Mouse (Mus musculus): Measurements from ENCODE around the gene Sh3glb2. TPM values are rescaled to one million over a fixed set of nuclear protein-coding genes. Genes with fewer than 3 reads are reported as not detected.

The Sh3glb2 gene
- polyA plus RNA-seq, 1 experiment from 2014 or later: 80.3 TPM

Small RNAs within 50 kb of the gene (microRNA-seq; reads per million reads assigned to microRNA genes)
- not detected for gene Gm47292

Other genes with a start within 250 kb of the Sh3glb2 start
- 6.5 and 8.1 TPM in 2 replicates for gene Zer1, start 234.8 kb downstream of the Sh3glb2 start, polyA plus RNA-seq (2015; fragmentation: Nextera tagmentation; extraction: Ambion mirVana)
- gene Tbc1d13, start 225.6 kb downstream of the Sh3glb2 start, polyA plus RNA-seq (2015; fragmentation: Nextera tagmentation; extraction: Ambion mirVana): 8.3 and 9.5 TPM in 2 replicates
- gene Endog, start 187.8 kb downstream of the Sh3glb2 start, polyA plus RNA-seq (2015; fragmentation: Nextera tagmentation; extraction: Ambion mirVana): 16.2 and 16.7 TPM in 2 replicates
- 70.9 and 71.8 TPM in 2 replicates for gene Spout1, start 180.9 kb downstream of the Sh3glb2 start, polyA plus RNA-seq (2015; fragmentation: Nextera tagmentation; extraction: Ambion mirVana)
- gene Kyat1, start 153.5 kb downstream of the Sh3glb2 start, polyA plus RNA-seq (2015; fragmentation: Nextera tagmentation; extraction: Ambion mirVana): 10.6 and 11.3 TPM in 2 replicates
- gene Lrrc8a, start 121.6 kb downstream of the Sh3glb2 start, polyA plus RNA-seq (2015; fragmentation: Nextera tagmentation; extraction: Ambion mirVana): 39.1 and 40.9 TPM in 2 replicates
- gene Gm28035, start 118.8 kb downstream of the Sh3glb2 start, polyA plus RNA-seq (2015; fragmentation: Nextera tagmentation; extraction: Ambion mirVana): 0.10 and 0.25 TPM in 2 replicates
- gene Phyhd1, start 93.1 kb downstream of the Sh3glb2 start, polyA plus RNA-seq (2015; fragmentation: Nextera tagmentation; extraction: Ambion mirVana): 7.1 and 7.3 TPM in 2 replicates
- gene Gm28038, start 78.3 kb downstream of the Sh3glb2 start, polyA plus RNA-seq (2015; fragmentation: Nextera tagmentation; extraction: Ambion mirVana): not detected in 2 replicates
- gene Dolk, start 73.0 kb downstream of the Sh3glb2 start, polyA plus RNA-seq (2015; fragmentation: Nextera tagmentation; extraction: Ambion mirVana): 28.8 and 31.9 TPM in 2 replicates
- 28.2 and 30.4 TPM in 2 replicates for gene Nup188, start 72.9 kb downstream of the Sh3glb2 start, polyA plus RNA-seq (2015; fragmentation: Nextera tagmentation; extraction: Ambion mirVana)
- 21.2 and 24.2 TPM in 2 replicates for gene Miga2, start 4.9 kb upstream of the Sh3glb2 start, polyA plus RNA-seq (2015; fragmentation: Nextera tagmentation; extraction: Ambion mirVana)
- gene Dolpp1, start 32.9 kb upstream of the Sh3glb2 start, polyA plus RNA-seq (2015; fragmentation: Nextera tagmentation; extraction: Ambion mirVana): 37.7 and 46.9 TPM in 2 replicates
- gene Crat, start 56.5 kb upstream of the Sh3glb2 start, polyA plus RNA-seq (2015; fragmentation: Nextera tagmentation; extraction: Ambion mirVana): 32.0 and 34.1 TPM in 2 replicates
- gene Ptpa, start 56.7 kb upstream of the Sh3glb2 start, polyA plus RNA-seq (2015; fragmentation: Nextera tagmentation; extraction: Ambion mirVana): 164 and 165 TPM in 2 replicates
- gene Ier5l, start 114.9 kb upstream of the Sh3glb2 start, polyA plus RNA-seq (2015; fragmentation: Nextera tagmentation; extraction: Ambion mirVana): 2.0 and 2.8 TPM in 2 replicates
- 0.68 and 1.0 TPM in 2 replicates for gene Cstad, start 235.7 kb upstream of the Sh3glb2 start, polyA plus RNA-seq (2015; fragmentation: Nextera tagmentation; extraction: Ambion mirVana)

All from lung, embryonic 15.5 days (tissue).